Mouse (Mus musculus) midbrain, embryonic 10.5 days (tissue): ENCODE measurements around the gene Cabp1. TPM values are rescaled to one million over a fixed set of nuclear protein-coding genes. Genes with fewer than 3 reads are reported as not detected.
A peak's percentile ranks its signal among the peaks of the same experiment; 100 is the strongest.

ENCODE experiments used
- DNase-seq: peaks from one replicate; pipeline ENCODE4 v3.0.0-alpha.2; 2017; ENCODE audit warnings: low spot score
- H3K27ac ChIP-seq: fragments of 300-500 bp; sonication (generic); replicated peaks from 2 replicates; pipeline ENCODE4 v1.5.1; 2016; ENCODE audit warnings: mild to moderate bottlenecking
- H3K27me3 ChIP-seq: fragments of 300-500 bp; sonication (generic); 2 replicates; pipeline ENCODE4 v1.6.1; 2016; ENCODE audit warnings: low read depth, mild to moderate bottlenecking; ENCODE audit not compliant: poor library complexity, severe bottlenecking
- H3K36me3 ChIP-seq: fragments of 300-500 bp; sonication (generic); 2 replicates; pipeline ENCODE4 v1.6.1; 2016; ENCODE audit warnings: mild to moderate bottlenecking, moderate library complexity
- H3K4me1 ChIP-seq: fragments of 300-500 bp; sonication (generic); 2 replicates; pipeline ENCODE4 v1.6.1; 2016
- H3K4me3 ChIP-seq: fragments of 300-500 bp; sonication (generic); 2 replicates; pipeline ENCODE4 v1.5.1; 2016; ENCODE audit warnings: mild to moderate bottlenecking, moderate library complexity
- H3K9me3 ChIP-seq: fragments of 300-500 bp; sonication (generic); replicated peaks from 2 replicates; pipeline ENCODE4 v1.6.1; 2016; ENCODE audit warnings: mild to moderate bottlenecking
- WGBS: fragments of 180-500 bp; shearing (Covaris S2); methylation state at CpG from one replicate; pipeline ENCODE4 v1.1.7; 2016; 5-methylcytosine and 5-hydroxymethylcytosine counted together
- polyA plus RNA-seq: library from polyadenylated mRNA; unstranded; fragments of >200 nt; fragmentation: Nextera tagmentation; extraction: Ambion mirVana; gene quantifications from 2 replicates; pipeline ENCODE4 v1.2.1, GENCODE M21; 2016

The Cabp1 gene
- 1.2 and 1.3 TPM in 2 replicates for polyA plus RNA-seq

DNA sequence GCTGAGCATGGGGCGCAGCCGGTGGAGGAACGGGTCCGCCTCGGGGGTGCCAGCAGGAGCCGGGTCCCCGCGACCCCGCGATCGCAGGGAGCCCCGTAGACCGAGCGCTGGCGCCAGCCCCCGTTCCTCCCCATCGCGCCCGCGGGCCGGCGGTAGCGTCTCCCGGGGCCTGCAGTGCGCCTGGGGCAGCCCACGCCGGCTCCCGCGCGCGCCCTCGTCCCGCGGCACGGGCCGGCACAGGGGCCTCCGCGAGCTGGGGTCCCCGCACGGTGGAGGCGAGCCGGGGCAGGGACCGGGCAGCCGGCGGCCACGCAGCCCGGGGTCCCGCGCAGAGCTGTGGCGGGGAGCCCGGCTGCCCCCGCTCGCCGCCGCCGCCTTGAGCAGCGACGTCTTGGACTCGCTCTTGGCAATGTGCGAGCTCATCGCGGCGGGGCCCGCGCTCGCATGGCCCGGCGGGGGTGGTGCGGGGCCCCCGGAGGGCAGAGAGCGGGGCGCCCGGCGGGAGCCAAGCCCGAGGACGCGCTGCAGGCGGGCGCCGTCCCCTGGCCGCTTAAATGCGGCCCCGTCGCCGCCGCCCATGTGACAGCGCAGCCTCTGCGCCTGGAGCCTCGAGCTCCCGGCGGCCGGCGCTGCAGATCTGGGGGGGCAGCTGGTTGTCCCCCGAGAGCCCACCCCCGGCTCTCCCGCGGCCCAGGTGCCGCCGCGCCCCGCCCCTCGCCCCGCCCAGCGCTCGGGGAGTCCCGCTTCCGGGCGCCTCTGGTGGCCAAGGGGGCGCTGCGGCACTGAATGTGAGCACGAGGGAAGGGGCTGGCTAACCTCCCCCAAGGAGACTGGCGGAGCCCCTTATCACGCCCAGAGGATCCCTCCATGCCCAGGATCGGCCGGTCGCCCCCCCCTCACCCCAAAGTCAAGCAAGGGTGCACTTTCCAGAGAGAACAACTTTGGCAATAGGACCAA lies at the start of gene Cabp1:
TSS of gene Cabp1 (minus strand) at position 713 of the 957 bp plus-strand sequence.
- Histone ChIP-seq H3K4me1 (peaks cover 34% of the 10 kb centered on the region), H3K4me3 (peak within 1 kb of the TSS; percentile 79), H3K27me3 (peaks cover 95% of the 10 kb centered on the region), H3K9me3 (no peaks in the 10 kb centered on the region), H3K36me3 (no peaks in the 10 kb centered on the region), H3K27ac (peak within 1 kb of the TSS; percentile 77)
- DNase-seq: peak; percentile 74
- under 1% methylated on average over 115 of the region's 116 CpGs for WGBS

DNA sequence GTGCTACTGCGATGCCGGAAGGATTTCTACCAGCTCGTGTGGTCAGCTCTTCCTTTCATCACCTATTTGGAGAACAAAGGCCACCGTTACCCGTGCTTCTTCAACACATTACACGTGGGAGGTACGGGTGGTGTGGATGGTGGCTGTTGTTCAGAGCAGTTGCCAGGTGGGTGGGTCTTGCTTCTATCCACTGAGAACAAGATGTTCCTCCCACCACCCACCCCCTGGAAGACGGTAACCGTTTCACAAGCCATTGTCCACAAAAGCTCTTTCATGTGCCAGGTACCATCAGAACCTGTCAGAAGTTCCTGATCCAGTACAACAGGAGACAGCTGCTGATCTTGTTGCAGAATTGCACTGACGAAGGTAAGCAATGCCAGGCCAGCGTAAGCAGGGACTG lies 46.0 kb upstream of the Cabp1 start:
- 91% methylated on average over 11 of the region's 11 CpGs for WGBS
- Histone ChIP-seq H3K9me3 (no peaks in the 10 kb centered on the region), H3K27ac (no peak overlapping the region), H3K4me3 (no peak overlapping the region), H3K4me1 (peaks cover 28% of the 10 kb centered on the region), H3K27me3 (peaks cover 37% of the 10 kb centered on the region), H3K36me3 (peaks cover 57% of the 10 kb centered on the region)
- DNase-seq: no peak

DNA sequence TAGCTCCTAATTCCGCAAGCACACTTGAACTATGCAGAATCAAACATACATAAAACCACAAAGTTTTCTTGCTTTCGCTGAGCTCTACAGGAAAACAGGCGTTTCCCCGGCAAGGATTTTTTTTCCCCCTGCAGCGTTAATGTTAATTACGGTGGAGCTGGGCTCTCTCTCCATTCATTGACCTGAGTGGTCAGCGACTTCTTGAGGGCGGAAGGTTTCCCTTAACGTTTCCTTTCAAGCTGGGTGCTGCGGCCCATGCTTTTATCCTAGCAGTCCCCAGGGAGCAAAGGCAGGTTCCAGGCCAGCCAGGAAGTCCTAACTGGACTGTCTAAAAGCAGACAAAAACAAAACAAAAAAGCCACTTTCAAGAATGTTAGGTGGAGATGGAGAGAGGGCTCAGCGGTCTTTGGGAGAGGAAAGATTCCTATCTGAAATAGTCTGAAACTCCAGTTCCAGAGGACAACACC lies 44.6 kb upstream of the Cabp1 start:
- Histone ChIP-seq H3K27ac (no peak overlapping the region), H3K27me3 (peaks cover 51% of the 10 kb centered on the region), H3K4me1 (peaks cover 33% of the 10 kb centered on the region), H3K9me3 (no peaks in the 10 kb centered on the region), H3K36me3 (peaks cover 43% of the 10 kb centered on the region), H3K4me3 (peak overlapping the region; percentile 95)
- 7% methylated on average over 11 of the region's 11 CpGs for WGBS
- no peak for DNase-seq

- under 1% methylated on average over 88 of the region's 88 CpGs for WGBS
- Histone ChIP-seq H3K36me3 (peaks cover 36% of the 10 kb centered on the region), H3K9me3 (no peaks in the 10 kb centered on the region), H3K4me3 (peak overlapping the region; percentile 95), H3K27ac (peak overlapping the region; percentile 84), H3K4me1 (peaks cover 33% of the 10 kb centered on the region), H3K27me3 (peaks cover 58% of the 10 kb centered on the region)
- DNase-seq: peak; percentile 90
Measured at GRCm38 (mm10) chr5:115237803-115238728, 43.9 kb upstream of the Cabp1 start.

DNA sequence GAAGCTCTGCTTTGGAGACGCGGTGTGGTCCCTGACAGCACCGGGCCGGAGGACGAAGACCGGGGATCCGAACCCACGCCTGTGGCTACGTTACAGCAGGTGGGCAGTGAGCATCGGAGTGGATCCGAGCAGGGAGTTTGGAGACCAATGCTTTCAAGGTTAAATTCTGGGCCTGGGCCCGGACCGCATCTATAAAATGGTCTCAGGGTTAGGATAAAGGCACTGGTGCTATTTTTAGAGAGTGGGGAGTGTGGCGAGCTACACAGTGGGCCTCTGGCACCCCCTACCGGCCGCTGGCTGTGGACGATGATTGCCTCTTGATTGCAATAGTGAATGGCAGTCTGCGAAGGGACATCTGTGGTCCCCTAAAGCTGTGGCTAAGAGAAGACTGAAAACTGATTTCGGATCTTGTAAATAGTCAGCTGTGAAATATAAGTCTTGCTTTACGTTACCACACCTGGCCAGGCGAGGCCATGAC lies 41.6 kb upstream of the Cabp1 start, which contains the start of gene Pop5:
TSS of gene Pop5 (plus strand) at position 51 of the 478 bp plus-strand sequence.
- H3K27ac ChIP-seq: peak within 1 kb of the TSS; percentile 72
- peaks cover 78% of the 10 kb centered on the region for H3K27me3 ChIP-seq
- H3K4me1 ChIP-seq: peaks cover 40% of the 10 kb centered on the region
- 2% methylated on average over 21 of the region's 21 CpGs for WGBS
- H3K4me3 ChIP-seq: peak within 1 kb of the TSS; percentile 65
- peaks cover 13% of the 10 kb centered on the region for H3K36me3 ChIP-seq
- peak; percentile 88 for DNase-seq
- no peaks in the 10 kb centered on the region for H3K9me3 ChIP-seq

- H3K27me3 ChIP-seq: peaks cover 80% of the 10 kb centered on the region
Measured at GRCm38 (mm10) chr5:115235323-115235771, 41.2 kb upstream of the Cabp1 start.

DNA sequence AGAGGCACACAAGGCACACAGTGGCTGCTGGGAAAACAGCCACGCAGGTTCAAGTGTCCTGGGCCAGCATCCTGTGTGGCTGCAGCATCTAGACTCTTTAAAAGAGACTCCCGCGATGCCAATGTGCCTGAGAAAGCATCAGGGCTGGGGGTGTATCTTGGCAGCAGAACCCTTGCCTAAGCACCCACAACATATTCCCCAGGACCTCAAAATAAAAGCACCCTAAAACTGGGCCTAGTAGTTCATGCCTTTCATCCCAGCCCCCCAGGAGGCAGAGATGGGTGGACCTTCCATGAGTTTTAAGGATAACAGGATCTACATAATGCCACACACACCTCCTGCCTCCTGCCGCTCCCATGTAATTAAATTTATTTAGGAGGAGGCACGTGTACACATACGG lies 40.3 kb upstream of the Cabp1 start:
- H3K27me3 ChIP-seq: peaks cover 71% of the 10 kb centered on the region
- no peak overlapping the region for H3K27ac ChIP-seq
- DNase-seq: no peak
- peaks cover 40% of the 10 kb centered on the region for H3K4me1 ChIP-seq
- 0 out of 2 replicates have a peak, but pooled peaks cover under 1% of the 10 kb centered on the region for H3K36me3 ChIP-seq
- WGBS: 47% methylated on average over 6 of the region's 6 CpGs
- no peaks in the 10 kb centered on the region for H3K9me3 ChIP-seq
- H3K4me3 ChIP-seq: no peak overlapping the region

More at GRCm38 (mm10) chr5:115235323-115235771, 41.2 kb upstream of the Cabp1 start:
- 2% methylated on average over 45 of the region's 45 CpGs for WGBS
- H3K27ac ChIP-seq: peak overlapping the region; percentile 72
- H3K4me1 ChIP-seq: peaks cover 40% of the 10 kb centered on the region
- DNase-seq: no peak
- H3K9me3 ChIP-seq: no peaks in the 10 kb centered on the region
- H3K4me3 ChIP-seq: peak overlapping the region; percentile 65
- peaks cover 9% of the 10 kb centered on the region for H3K36me3 ChIP-seq

DNA sequence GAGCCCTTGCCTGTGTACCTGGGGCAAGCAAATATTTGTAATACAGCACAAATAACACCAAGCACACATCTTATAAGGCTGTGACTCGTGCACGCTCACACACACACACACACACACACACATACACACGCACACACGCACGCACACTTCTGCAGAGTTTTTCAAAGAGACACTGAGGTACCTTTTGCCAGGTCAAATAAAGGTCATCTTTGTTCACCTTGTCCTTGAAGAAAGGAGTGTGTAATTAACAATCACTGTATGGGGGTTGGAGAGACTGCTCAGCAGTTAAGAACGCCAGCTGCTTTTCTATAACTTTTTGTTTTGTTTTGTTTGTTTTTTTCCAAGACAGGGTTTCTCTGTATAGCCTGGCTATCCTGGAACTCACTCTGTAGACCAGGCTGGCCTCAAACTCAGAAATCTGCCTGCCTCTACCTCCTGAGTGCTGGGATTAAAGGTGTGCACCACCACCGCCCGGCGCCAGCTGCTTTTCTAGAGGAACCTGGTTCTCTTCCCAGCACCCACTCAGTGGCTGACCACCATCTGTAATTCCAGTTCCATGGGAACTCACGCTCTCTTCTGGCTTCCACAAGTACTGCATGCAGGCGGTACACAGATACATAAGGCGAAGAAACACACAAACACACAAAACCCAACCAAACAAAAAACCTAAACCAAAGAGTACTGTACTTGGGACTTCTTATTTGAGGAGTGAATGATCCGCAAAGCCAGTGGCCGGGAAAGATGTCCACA lies 39.0 kb upstream of the Cabp1 start:
- H3K4me3 ChIP-seq: no peak overlapping the region
- H3K27me3 ChIP-seq: peaks cover 61% of the 10 kb centered on the region
- H3K27ac ChIP-seq: no peak overlapping the region
- DNase-seq: no peak
- H3K36me3 ChIP-seq: no peaks in the 10 kb centered on the region
- no peaks in the 10 kb centered on the region for H3K9me3 ChIP-seq
- 92% methylated on average over 14 of the region's 14 CpGs for WGBS
- peaks cover 28% of the 10 kb centered on the region for H3K4me1 ChIP-seq

DNA sequence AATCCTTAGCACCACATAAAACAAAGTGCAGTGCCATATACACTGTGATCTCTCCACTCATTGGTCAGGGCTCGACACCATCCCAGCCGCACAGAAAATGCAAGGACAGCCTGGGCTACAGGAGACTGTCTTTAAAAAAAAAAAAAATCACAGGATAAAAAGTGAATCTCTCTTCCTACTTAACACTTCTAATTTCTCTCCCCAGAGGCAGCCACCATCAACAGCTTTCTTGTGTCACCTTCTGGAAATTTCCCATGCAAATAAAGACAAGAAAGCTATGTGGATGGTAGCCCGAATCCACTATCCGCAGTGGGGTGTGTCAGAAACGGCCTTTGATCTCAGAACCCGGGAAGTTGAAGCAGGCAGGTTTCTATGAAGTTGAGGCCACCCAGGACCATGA lies 38.3 kb upstream of the Cabp1 start:
- peaks cover 22% of the 10 kb centered on the region for H3K4me1 ChIP-seq
- DNase-seq: no peak
- WGBS: 81% methylated on average over 6 of the region's 6 CpGs
- H3K27me3 ChIP-seq: peaks cover 61% of the 10 kb centered on the region
- no peak overlapping the region for H3K27ac ChIP-seq
- H3K9me3 ChIP-seq: no peaks in the 10 kb centered on the region
- no peaks in the 10 kb centered on the region for H3K36me3 ChIP-seq
- no peak overlapping the region for H3K4me3 ChIP-seq

GRCm38 (mm10) chr5:115231552-115232120 lies 37.5 kb upstream of the Cabp1 start:
- Histone ChIP-seq H3K4me3 (no peak overlapping the region), H3K27me3 (peaks cover 58% of the 10 kb centered on the region), H3K9me3 (no peaks in the 10 kb centered on the region), H3K36me3 (no peaks in the 10 kb centered on the region), H3K27ac (no peak overlapping the region), H3K4me1 (peaks cover 19% of the 10 kb centered on the region)
- WGBS: 52% methylated on average over 16 of the region's 16 CpGs
- no peak for DNase-seq

DNA sequence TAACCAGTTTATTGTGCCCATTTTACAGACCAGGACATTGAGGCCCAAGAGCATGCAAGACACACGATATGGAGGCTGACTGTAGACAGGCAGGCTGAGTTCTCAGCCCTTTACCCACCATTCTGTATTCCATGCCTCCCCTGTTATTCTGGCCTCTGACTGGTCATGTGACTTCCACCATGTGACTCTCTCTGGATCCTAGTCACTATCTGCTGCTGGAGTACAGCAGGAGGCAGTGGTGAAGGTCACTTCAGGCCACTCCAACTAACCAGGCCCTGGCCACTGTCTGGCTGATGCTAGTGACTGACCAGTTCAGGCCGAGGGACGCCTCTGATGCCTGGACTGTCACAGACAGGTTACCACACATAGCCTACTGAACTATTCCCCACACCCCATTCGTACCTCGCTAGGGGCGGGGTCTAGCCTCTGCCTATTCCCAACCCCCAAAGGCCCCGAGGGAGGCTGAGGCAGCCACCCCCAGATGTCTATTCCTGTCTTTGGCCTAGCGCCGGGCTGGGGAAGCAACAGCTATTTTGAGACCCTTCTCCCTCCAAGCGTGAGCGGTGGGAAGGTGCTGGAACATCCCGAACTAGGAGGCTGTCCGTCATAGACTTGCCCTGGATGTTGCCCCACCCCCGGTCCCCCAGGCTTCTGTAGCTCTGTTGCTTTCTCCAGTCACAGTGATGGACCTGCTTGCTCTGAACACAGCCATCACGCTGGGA lies 36.8 kb upstream of the Cabp1 start:
- Histone ChIP-seq H3K36me3 (no peaks in the 10 kb centered on the region), H3K27ac (no peak overlapping the region), H3K4me3 (no peak overlapping the region), H3K9me3 (no peaks in the 10 kb centered on the region), H3K27me3 (peaks cover 51% of the 10 kb centered on the region), H3K4me1 (peaks cover 19% of the 10 kb centered on the region)
- DNase-seq: no peak
- 51% methylated on average over 15 of the region's 15 CpGs for WGBS
